18 mouse cellular contexts compared by ENCODE assay signal in genomic region chr3:83984379-83984778, GRCm38 (mm10). TPM values are rescaled to one million over a fixed set of nuclear protein-coding genes. Genes with fewer than 3 reads are reported as not detected.
A peak's percentile ranks its signal among the peaks of the same experiment; 100 is the strongest.
DNase-seq lines count a peak whose midpoint lies in the region; ATAC-seq lines count a peak whose summit lies in the region.
"Had no signal": no experiment of that assay in that cellular context is flagged by ENCODE, and none has a peak within 500 bp of the region (broad histone marks: within the 10 kb centered on the region; RNA-seq: fewer than 3 reads in every experiment).

No protein-coding gene starts in this region.

- H3K9me3 ChIP-seq in embryonic facial prominence, embryonic 14.5 days (ENCODE audit: control insufficient read depth, low read length): no peaks in the 10 kb centered on the region
- no peaks in the 10 kb centered on the region for H3K9me3 ChIP-seq in stomach, embryonic 16.5 days (replicated peaks; ENCODE audit: control insufficient read depth, low read length)
- H3K9me3 ChIP-seq: embryonic facial prominence, embryonic 12.5 days; limb, embryonic 12.5 days had no signal

- H3K27ac ChIP-seq in embryonic facial prominence, embryonic 14.5 days (replicated peaks; ENCODE audit: low read depth, low read length): no peak overlapping the region
- no peak overlapping the region for H3K27ac ChIP-seq in stomach, embryonic 16.5 days (ENCODE audit: low read length)
- H3K27ac ChIP-seq: embryonic facial prominence, embryonic 12.5 days; limb, embryonic 12.5 days had no signal

- H3K4me1 ChIP-seq in embryonic facial prominence, embryonic 14.5 days (ENCODE audit: control insufficient read depth, insufficient read depth, low read length): peaks cover 59% of the 10 kb centered on the region
- peaks cover 39% of the 10 kb centered on the region for H3K4me1 ChIP-seq in stomach, embryonic 16.5 days (ENCODE audit: control insufficient read depth, insufficient read depth, low read length)

- no peak overlapping the region for H3K4me2 ChIP-seq in embryonic facial prominence, embryonic 14.5 days (ENCODE audit: low read depth, low read length)
- H3K4me2 ChIP-seq in stomach, embryonic 16.5 days (ENCODE audit: low read depth, low read length): no peak overlapping the region
- H3K4me2 ChIP-seq: embryonic facial prominence, embryonic 12.5 days; limb, embryonic 12.5 days had no signal

- DNase-seq in retina, postnatal 1 day: peak; percentile 63
- no peak for DNase-seq in retina, embryonic 14.5 days (ENCODE audit: low spot score)
- DNase-seq in embryonic facial prominence, embryonic 14.5 days (ENCODE audit: low spot score): peak; percentile 54
- DNase-seq in forelimb bud, embryonic 11.5 days (ENCODE audit: low read depth, low spot score): peak; percentile 38
- DNase-seq in gastrocnemius, postnatal 14 days: no peak
- no peak for DNase-seq in lung, postnatal 10 days
- DNase-seq: cerebellum, adult 9-11 months; heart, adult 11 months; kidney, adult 18-20 months; kidney, postnatal 4 days; layer of hippocampus, postnatal 36 days; right cerebral cortex, postnatal 4 days; thymus, postnatal 14 days had no signal

- no peaks in the 10 kb centered on the region for H3K27me3 ChIP-seq in embryonic facial prominence, embryonic 14.5 days (replicated peaks; ENCODE audit: control insufficient read depth, insufficient read depth, low read length)
- no peaks in the 10 kb centered on the region for H3K27me3 ChIP-seq in stomach, embryonic 16.5 days (ENCODE audit: control insufficient read depth, insufficient read depth, low read length)
- H3K27me3 ChIP-seq: CH12.LX; embryonic facial prominence, embryonic 12.5 days; limb, embryonic 12.5 days had no signal

- no peaks in the 10 kb centered on the region for H3K36me3 ChIP-seq in embryonic facial prominence, embryonic 14.5 days (ENCODE audit: control insufficient read depth, insufficient read depth, low read length)
- no peaks in the 10 kb centered on the region for H3K36me3 ChIP-seq in stomach, embryonic 16.5 days (ENCODE audit: control insufficient read depth, insufficient read depth, low read length)
- H3K36me3 ChIP-seq: embryonic facial prominence, embryonic 12.5 days; limb, embryonic 12.5 days had no signal

- H3K4me3 ChIP-seq in embryonic facial prominence, embryonic 14.5 days (ENCODE audit: low read depth, low read length): no peak overlapping the region
- no peak overlapping the region for H3K4me3 ChIP-seq in stomach, embryonic 16.5 days (replicated peaks; ENCODE audit: low read length)
- H3K4me3 ChIP-seq: embryonic facial prominence, embryonic 12.5 days; limb, embryonic 12.5 days; myocyte had no signal

- intact Hi-C loops in gastrocnemius, postnatal 14 days (cut with DNase I; ENCODE audit: low total_unique reads): no loop called here

- no peak overlapping the region for H3K9ac ChIP-seq in embryonic facial prominence, embryonic 14.5 days (ENCODE audit: low read depth, low read length)
- H3K9ac ChIP-seq in stomach, embryonic 16.5 days (ENCODE audit: low read length): no peak overlapping the region
- H3K9ac ChIP-seq: embryonic facial prominence, embryonic 12.5 days; limb, embryonic 12.5 days had no signal

- 43% methylated on average over 4 of the region's 4 CpGs for WGBS in embryonic facial prominence, embryonic 14.5 days
- 44% methylated on average over 4 of the region's 4 CpGs for WGBS in stomach, embryonic 16.5 days

- no peak for ATAC-seq in embryonic facial prominence, embryonic 14.5 days (ENCODE audit: low read depth)
- peak; percentile 42; the same call in 1 of the 2 replicates for ATAC-seq in stomach, embryonic 16.5 days (ENCODE audit: insufficient read depth, low FRiP score)

RNA-seq across cellular contexts. Expression of gene Tmem131l, which starts 55.6 kb away (rescaled TPM):
- polyA plus RNA-seq in embryonic facial prominence, embryonic 14.5 days (2014; fragmentation: Nextera tagmentation; extraction: Ambion mirVana): 46.5 and 61.2 TPM in 2 replicates
- 38.9 and 41.7 TPM in 2 replicates for polyA plus RNA-seq in stomach, embryonic 16.5 days (2015; fragmentation: Nextera tagmentation; extraction: Ambion mirVana)
- 10 to 100 TPM; 16.4 to 19.1 TPM for total RNA-seq in gastrocnemius, postnatal 14 days (2021)

Comparison
In these comparisons a context has a peak if more than half of its experiments do, and no peak if none do; other contexts are left out.
1. DNase-seq: peak in retina, postnatal 1 day (single experiment), embryonic facial prominence, embryonic 14.5 days (single experiment) and forelimb bud, embryonic 11.5 days (single experiment); none in retina, embryonic 14.5 days (single experiment), gastrocnemius, postnatal 14 days (single experiment) and lung, postnatal 10 days (single experiment).